Mouse (Mus musculus): ENCODE results near the gene Bhlha9. TPM values are rescaled to one million over a fixed set of nuclear protein-coding genes. Genes with fewer than 3 reads are reported as not detected.

Gene Bhlha9
- polyA plus RNA-seq (2016; fragmentation: Nextera tagmentation; extraction: Ambion mirVana), result 0.27 and 0.38 TPM in 2 replicates

- Histone ChIP-seq H3K9me3 (no peaks in the 10 kb centered on the region), H3K27me3 (replicated peaks) (peaks cover 68% of the 10 kb centered on the region), H3K36me3 (no peaks in the 10 kb centered on the region), H3K4me2 (replicated peaks) (peak within 1 kb of the TSS; percentile 61), H3K4me1 (peaks cover 12% of the 10 kb centered on the region), H3K9ac (peak within 1 kb of the TSS; percentile 30; the same call in 1 of the 2 replicates), H3K4me3 (peak within 1 kb of the TSS; percentile 27), H3K27ac (no peak within 1 kb of the TSS)
- WGBS, result 60% methylated on average over 15 of the region's 15 CpGs
- ATAC-seq (ENCODE audit: low FRiP score, low read depth), result no peak
Measured at GRCm38 (mm10) chr11:76671871-76672475, at the start of gene Bhlha9. Gene Bhlha9 (plus strand): TSS chr11:76672470.

- Histone ChIP-seq H3K27ac (no peak overlapping the region), H3K4me2 (replicated peaks) (peak overlapping the region; percentile 100), H3K9ac (peak overlapping the region; percentile 56), H3K4me1 (peaks cover 20% of the 10 kb centered on the region), H3K27me3 (replicated peaks) (0 out of 2 replicates have a peak, but pooled peaks cover 22% of the 10 kb centered on the region), H3K36me3 (no peaks in the 10 kb centered on the region), H3K9me3 (0 out of 2 replicates have a peak, but pooled peaks cover 7% of the 10 kb centered on the region), H3K4me3 (peak overlapping the region; percentile 63)
- WGBS, result under 1% methylated on average over 66 of the region's 66 CpGs
- ATAC-seq (ENCODE audit: low FRiP score, low read depth), result 0 out of 2 replicates have a peak, but pooled peaks have one; percentile 58
Measured at GRCm38 (mm10) chr11:76622566-76623205, 49.6 kb upstream of the Bhlha9 start.

- peak overlapping the region; percentile 100 for H3K4me2 ChIP-seq (replicated peaks)
- no peaks in the 10 kb centered on the region for H3K36me3 ChIP-seq
- 0 out of 2 replicates have a peak overlapping the region, but pooled peaks have one; percentile 5 for H3K27ac ChIP-seq
- H3K4me3 ChIP-seq, result peak overlapping the region; percentile 63
- peak overlapping the region; percentile 56 for H3K9ac ChIP-seq
- H3K27me3 ChIP-seq (replicated peaks), result 0 out of 2 replicates have a peak, but pooled peaks cover 22% of the 10 kb centered on the region
- peak; percentile 77; the same call in 1 of the 2 replicates for ATAC-seq (ENCODE audit: low FRiP score, low read depth)
- peaks cover 20% of the 10 kb centered on the region for H3K4me1 ChIP-seq
- 0 out of 2 replicates have a peak, but pooled peaks cover 7% of the 10 kb centered on the region for H3K9me3 ChIP-seq
- whole genome bisulfite sequencing, result under 1% methylated on average over 64 of the region's 72 CpGs
Measured at GRCm38 (mm10) chr11:76623206-76623961, 48.9 kb upstream of the Bhlha9 start.

GRCm38 (mm10) chr11:76624071-76624470, 48.2 kb upstream of the Bhlha9 start:
- Histone ChIP-seq H3K27me3 (replicated peaks) (0 out of 2 replicates have a peak, but pooled peaks cover 22% of the 10 kb centered on the region), H3K36me3 (no peaks in the 10 kb centered on the region), H3K9ac (no peak overlapping the region), H3K4me3 (peak overlapping the region; percentile 63; the same call in 1 of the 2 replicates), H3K4me2 (replicated peaks) (peak overlapping the region; percentile 100), H3K27ac (no peak overlapping the region), H3K9me3 (0 out of 2 replicates have a peak, but pooled peaks cover 7% of the 10 kb centered on the region), H3K4me1 (peaks cover 20% of the 10 kb centered on the region)
- WGBS, result 59% methylated on average over 10 of the region's 10 CpGs
- ATAC-seq (ENCODE audit: low FRiP score, low read depth), result no peak

- H3K9ac ChIP-seq, result no peak overlapping the region
- H3K4me1 ChIP-seq, result peaks cover 20% of the 10 kb centered on the region
- H3K4me3 ChIP-seq, result no peak overlapping the region
- no peak for ATAC-seq (ENCODE audit: low FRiP score, low read depth)
- H3K36me3 ChIP-seq, result no peaks in the 10 kb centered on the region
- no peak overlapping the region for H3K4me2 ChIP-seq (replicated peaks)
- no peak overlapping the region for H3K27ac ChIP-seq
- 0 out of 2 replicates have a peak, but pooled peaks cover 7% of the 10 kb centered on the region for H3K9me3 ChIP-seq
- 78% methylated on average over 3 of the region's 3 CpGs for WGBS
- 0 out of 2 replicates have a peak, but pooled peaks cover 22% of the 10 kb centered on the region for H3K27me3 ChIP-seq (replicated peaks)
Measured at GRCm38 (mm10) chr11:76624881-76625280, 47.4 kb upstream of the Bhlha9 start.

- 82% methylated on average over 5 of the region's 5 CpGs for WGBS
- H3K9ac ChIP-seq, result no peak overlapping the region
- no peak for ATAC-seq (ENCODE audit: low FRiP score, low read depth)
- no peaks in the 10 kb centered on the region for H3K36me3 ChIP-seq
- H3K4me3 ChIP-seq, result no peak overlapping the region
- 0 out of 2 replicates have a peak, but pooled peaks cover 7% of the 10 kb centered on the region for H3K9me3 ChIP-seq
- peaks cover under 1% of the 10 kb centered on the region; the same call in 1 of the 2 replicates for H3K4me1 ChIP-seq
- H3K4me2 ChIP-seq (replicated peaks), result no peak overlapping the region
- 0 out of 2 replicates have a peak, but pooled peaks cover 2% of the 10 kb centered on the region for H3K27me3 ChIP-seq (replicated peaks)
- H3K27ac ChIP-seq, result no peak overlapping the region
Measured at GRCm38 (mm10) chr11:76628613-76629012, 43.7 kb upstream of the Bhlha9 start.

GRCm38 (mm10) chr11:76630023-76630422, 42.2 kb upstream of the Bhlha9 start:
- H3K4me2 ChIP-seq (replicated peaks), result no peak overlapping the region
- no peak overlapping the region for H3K9ac ChIP-seq
- 39% methylated on average over 2 of the region's 2 CpGs for WGBS
- no peaks in the 10 kb centered on the region for H3K27me3 ChIP-seq (replicated peaks)
- 0 out of 2 replicates have a peak, but pooled peaks cover 7% of the 10 kb centered on the region for H3K9me3 ChIP-seq
- ATAC-seq (ENCODE audit: low FRiP score, low read depth), result no peak
- no peaks in the 10 kb centered on the region for H3K4me1 ChIP-seq
- H3K4me3 ChIP-seq, result no peak overlapping the region
- no peaks in the 10 kb centered on the region for H3K36me3 ChIP-seq
- H3K27ac ChIP-seq, result no peak overlapping the region

- H3K36me3 ChIP-seq, result no peaks in the 10 kb centered on the region
- no peak overlapping the region for H3K27ac ChIP-seq
- 0 out of 2 replicates have a peak, but pooled peaks cover 7% of the 10 kb centered on the region for H3K9me3 ChIP-seq
- ATAC-seq (ENCODE audit: low FRiP score, low read depth), result no peak
- no peak overlapping the region for H3K4me2 ChIP-seq (replicated peaks)
- WGBS, result 82% methylated on average over 5 of the region's 5 CpGs
- no peak overlapping the region for H3K9ac ChIP-seq
- no peak overlapping the region for H3K4me3 ChIP-seq
- H3K27me3 ChIP-seq (replicated peaks), result no peaks in the 10 kb centered on the region
- no peaks in the 10 kb centered on the region for H3K4me1 ChIP-seq
Measured at GRCm38 (mm10) chr11:76630487-76630886, 41.8 kb upstream of the Bhlha9 start.

GRCm38 (mm10) chr11:76639269-76639985, 32.8 kb upstream of the Bhlha9 start:
- 64% methylated on average over 17 of the region's 17 CpGs for WGBS
- no peak overlapping the region for H3K4me2 ChIP-seq (replicated peaks)
- H3K9me3 ChIP-seq, result no peaks in the 10 kb centered on the region
- H3K36me3 ChIP-seq, result no peaks in the 10 kb centered on the region
- no peak for ATAC-seq (ENCODE audit: low FRiP score, low read depth)
- H3K27me3 ChIP-seq (replicated peaks), result no peaks in the 10 kb centered on the region
- H3K4me1 ChIP-seq, result peaks cover 2% of the 10 kb centered on the region; the same call in 1 of the 2 replicates
- no peak overlapping the region for H3K27ac ChIP-seq
- H3K4me3 ChIP-seq, result no peak overlapping the region
- H3K9ac ChIP-seq, result no peak overlapping the region

- H3K36me3 ChIP-seq, result no peaks in the 10 kb centered on the region
Measured at GRCm38 (mm10) chr11:76640231-76640630, 32.0 kb upstream of the Bhlha9 start.

GRCm38 (mm10) chr11:76644257-76644656, 28.0 kb upstream of the Bhlha9 start:
- Histone ChIP-seq H3K36me3 (no peaks in the 10 kb centered on the region), H3K4me3 (no peak overlapping the region), H3K27ac (no peak overlapping the region), H3K9ac (no peak overlapping the region), H3K4me2 (replicated peaks) (no peak overlapping the region), H3K27me3 (replicated peaks) (no peaks in the 10 kb centered on the region), H3K4me1 (peaks cover 31% of the 10 kb centered on the region), H3K9me3 (no peaks in the 10 kb centered on the region)
- WGBS, result 41% methylated on average over 6 of the region's 6 CpGs
- no peak for ATAC-seq (ENCODE audit: low FRiP score, low read depth)

More at GRCm38 (mm10) chr11:76640231-76640630, 32.0 kb upstream of the Bhlha9 start:
- Histone ChIP-seq H3K9ac (no peak overlapping the region), H3K4me2 (replicated peaks) (no peak overlapping the region), H3K9me3 (no peaks in the 10 kb centered on the region), H3K27me3 (replicated peaks) (no peaks in the 10 kb centered on the region), H3K4me1 (peaks cover 10% of the 10 kb centered on the region), H3K4me3 (no peak overlapping the region), H3K27ac (no peak overlapping the region)
- WGBS, result 77% methylated on average over 4 of the region's 4 CpGs
- ATAC-seq (ENCODE audit: low FRiP score, low read depth), result no peak
